Mouse (Mus musculus): Measurements from ENCODE around the gene Lrrc39. TPM values are rescaled to one million over a fixed set of nuclear protein-coding genes. Genes with fewer than 3 reads are reported as not detected.
A peak's percentile ranks its signal among the peaks of the same experiment; 100 is the strongest.

The Lrrc39 gene
- polyA plus RNA-seq, 2 experiments, result 1.0 to 1.1 TPM

DNA sequence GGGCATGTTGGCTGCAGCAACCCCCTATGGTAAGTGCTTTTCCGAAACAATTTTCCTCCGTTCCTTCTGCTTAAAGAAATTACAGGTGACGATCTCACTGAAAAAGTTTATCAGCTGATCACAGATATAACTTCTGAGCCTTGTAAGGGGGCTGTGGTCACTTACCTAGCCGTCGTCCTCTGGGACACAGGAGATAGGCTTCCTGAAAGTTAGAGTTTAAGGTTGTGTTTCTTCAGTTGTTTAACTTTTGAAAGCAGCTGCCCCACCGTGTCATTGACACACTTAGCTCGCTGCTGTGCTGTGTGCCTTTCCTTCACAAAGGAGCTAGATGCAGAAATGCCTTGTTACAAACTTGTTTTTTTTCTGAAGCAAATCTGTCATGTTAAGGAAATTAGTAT is 321 bp downstream of the Lrrc39 start:
- no peaks in the 10 kb centered on the region for H3K4me1 ChIP-seq (ENCODE audit: control insufficient read depth, insufficient read depth, low read length)
- H3K9ac ChIP-seq (ENCODE audit: low read depth, low read length, severe bottlenecking), result no peak overlapping the region
- H3K27me3 ChIP-seq (ENCODE audit: control insufficient read depth, insufficient read depth, low read length), result no peaks in the 10 kb centered on the region
- no peaks in the 10 kb centered on the region for H3K36me3 ChIP-seq (ENCODE audit: control insufficient read depth, insufficient read depth, low read length)
- no peak for TF ChIP-seq POLR2A (IDR thresholded peaks at IDR 0.05; ENCODE audit: borderline replicate concordance, extremely low read depth, insufficient read depth, insufficient read length)
- no peak overlapping the region for H3K4me3 ChIP-seq (replicated peaks; ENCODE audit: low read length)
- H3K27ac ChIP-seq (replicated peaks; ENCODE audit: low read depth, low read length), result no peak overlapping the region
- 79% methylated on average over 7 of the region's 7 CpGs for WGBS
- no peaks in the 10 kb centered on the region for H3K9me3 ChIP-seq (ENCODE audit: control insufficient read depth, low read length)
- H3K4me2 ChIP-seq (replicated peaks; ENCODE audit: low read depth, low read length, severe bottlenecking), result no peak overlapping the region
- ATAC-seq (ENCODE audit: low FRiP score, low read depth), result no peak
- no peak for DNase-seq (ENCODE audit: low spot score)

DNA sequence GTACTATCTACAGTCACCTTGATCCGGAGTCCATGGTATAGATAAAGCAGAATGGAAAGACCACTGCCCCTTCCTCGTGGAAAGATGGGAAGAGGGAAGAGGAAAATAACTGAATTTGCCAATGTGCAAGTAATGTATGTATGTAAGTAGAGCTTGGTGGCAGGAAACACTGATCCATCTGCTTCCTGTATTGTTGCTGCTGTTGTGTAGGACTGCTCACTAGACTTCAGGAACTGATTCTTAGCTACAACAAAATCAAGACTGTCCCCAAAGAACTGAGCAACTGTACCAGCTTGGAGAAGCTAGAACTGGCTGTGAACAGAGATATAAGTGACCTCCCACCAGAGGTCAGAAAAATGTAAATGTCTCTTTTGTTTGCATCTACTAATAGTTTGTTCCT is 7.9 kb downstream of the Lrrc39 start:
- ATAC-seq (ENCODE audit: low FRiP score, low read depth) (no peak), DNase-seq (ENCODE audit: low spot score) (no peak)
- no peak overlapping the region for H3K4me3 ChIP-seq (replicated peaks; ENCODE audit: low read length)
- no peak overlapping the region for H3K4me2 ChIP-seq (replicated peaks; ENCODE audit: low read depth, low read length, severe bottlenecking)
- H3K9ac ChIP-seq (ENCODE audit: low read depth, low read length, severe bottlenecking), result no peak overlapping the region
- WGBS, result 83% methylated on average over 2 of the region's 2 CpGs
- H3K27me3 ChIP-seq (ENCODE audit: control insufficient read depth, insufficient read depth, low read length), result no peaks in the 10 kb centered on the region
- no peaks in the 10 kb centered on the region for H3K9me3 ChIP-seq (ENCODE audit: control insufficient read depth, low read length)
- no peak overlapping the region for H3K27ac ChIP-seq (replicated peaks; ENCODE audit: low read depth, low read length)
- TF ChIP-seq POLR2A (IDR thresholded peaks at IDR 0.05; ENCODE audit: borderline replicate concordance, extremely low read depth, insufficient read depth, insufficient read length), result no peak
- no peaks in the 10 kb centered on the region for H3K4me1 ChIP-seq (ENCODE audit: control insufficient read depth, insufficient read depth, low read length)
- no peaks in the 10 kb centered on the region for H3K36me3 ChIP-seq (ENCODE audit: control insufficient read depth, insufficient read depth, low read length)

DNA sequence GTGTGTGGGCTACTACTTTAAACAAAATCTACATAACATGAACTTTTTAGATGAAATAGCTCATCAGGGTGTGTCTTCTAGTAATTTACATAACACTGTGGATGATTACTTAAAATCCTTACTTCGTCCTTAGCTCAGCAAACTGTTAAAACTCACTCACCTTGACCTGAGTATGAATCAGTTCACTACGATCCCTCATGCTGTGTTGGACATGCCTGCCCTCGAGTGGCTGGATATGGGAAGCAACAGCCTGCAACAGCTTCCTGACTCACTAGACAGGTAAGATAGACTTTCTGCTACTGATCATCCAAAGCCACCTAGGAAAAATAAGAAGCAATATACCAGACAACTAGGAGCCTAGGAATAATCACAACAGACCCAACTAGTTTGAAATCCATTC is 14.5 kb downstream of the Lrrc39 start:
- Histone ChIP-seq H3K4me2 (replicated peaks; ENCODE audit: low read depth, low read length, severe bottlenecking) (no peak overlapping the region), H3K27me3 (ENCODE audit: control insufficient read depth, insufficient read depth, low read length) (no peaks in the 10 kb centered on the region), H3K4me1 (ENCODE audit: control insufficient read depth, insufficient read depth, low read length) (no peaks in the 10 kb centered on the region), H3K36me3 (ENCODE audit: control insufficient read depth, insufficient read depth, low read length) (peaks cover 21% of the 10 kb centered on the region), H3K27ac (replicated peaks; ENCODE audit: low read depth, low read length) (no peak overlapping the region), H3K9ac (ENCODE audit: low read depth, low read length, severe bottlenecking) (no peak overlapping the region), H3K4me3 (replicated peaks; ENCODE audit: low read length) (no peak overlapping the region), H3K9me3 (ENCODE audit: control insufficient read depth, low read length) (no peaks in the 10 kb centered on the region)
- no peak for TF ChIP-seq POLR2A (IDR thresholded peaks at IDR 0.05; ENCODE audit: borderline replicate concordance, extremely low read depth, insufficient read depth, insufficient read length)
- DNase-seq (ENCODE audit: low spot score) (no peak), ATAC-seq (ENCODE audit: low FRiP score, low read depth) (no peak)
- 58% methylated on average over 3 of the region's 3 CpGs for WGBS

DNA sequence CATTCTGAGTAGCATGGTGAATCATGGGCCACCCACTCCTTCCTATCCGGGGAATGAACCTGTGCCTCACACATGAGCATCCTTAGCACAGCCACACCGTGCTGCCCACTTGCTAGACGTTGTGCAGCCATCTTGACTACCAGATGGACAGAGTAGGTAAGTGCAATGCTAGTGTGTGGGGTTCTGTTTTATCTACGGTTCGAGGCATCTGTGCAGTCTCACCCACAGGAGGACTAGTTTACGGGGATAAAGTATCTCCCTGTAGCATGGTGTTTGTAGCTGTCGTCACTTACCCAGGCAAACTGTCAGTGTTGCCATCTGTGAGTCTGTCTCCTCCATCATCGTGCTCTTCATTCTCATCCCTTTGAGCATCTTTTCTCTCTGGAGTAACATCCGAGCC is 19.4 kb downstream of the Lrrc39 start:
- WGBS, result 95% methylated on average over 9 of the region's 9 CpGs
- Histone ChIP-seq H3K9ac (ENCODE audit: low read depth, low read length, severe bottlenecking) (no peak overlapping the region), H3K4me2 (replicated peaks; ENCODE audit: low read depth, low read length, severe bottlenecking) (no peak overlapping the region), H3K27me3 (ENCODE audit: control insufficient read depth, insufficient read depth, low read length) (no peaks in the 10 kb centered on the region), H3K27ac (replicated peaks; ENCODE audit: low read depth, low read length) (no peak overlapping the region), H3K36me3 (ENCODE audit: control insufficient read depth, insufficient read depth, low read length) (peaks cover 63% of the 10 kb centered on the region), H3K4me3 (replicated peaks; ENCODE audit: low read length) (no peak overlapping the region), H3K4me1 (ENCODE audit: control insufficient read depth, insufficient read depth, low read length) (no peaks in the 10 kb centered on the region), H3K9me3 (ENCODE audit: control insufficient read depth, low read length) (no peaks in the 10 kb centered on the region)
- DNase-seq (ENCODE audit: low spot score), result no peak
- TF ChIP-seq POLR2A (IDR thresholded peaks at IDR 0.05; ENCODE audit: borderline replicate concordance, extremely low read depth, insufficient read depth, insufficient read length), result no peak
- ATAC-seq (ENCODE audit: low FRiP score, low read depth), result no peak

DNA sequence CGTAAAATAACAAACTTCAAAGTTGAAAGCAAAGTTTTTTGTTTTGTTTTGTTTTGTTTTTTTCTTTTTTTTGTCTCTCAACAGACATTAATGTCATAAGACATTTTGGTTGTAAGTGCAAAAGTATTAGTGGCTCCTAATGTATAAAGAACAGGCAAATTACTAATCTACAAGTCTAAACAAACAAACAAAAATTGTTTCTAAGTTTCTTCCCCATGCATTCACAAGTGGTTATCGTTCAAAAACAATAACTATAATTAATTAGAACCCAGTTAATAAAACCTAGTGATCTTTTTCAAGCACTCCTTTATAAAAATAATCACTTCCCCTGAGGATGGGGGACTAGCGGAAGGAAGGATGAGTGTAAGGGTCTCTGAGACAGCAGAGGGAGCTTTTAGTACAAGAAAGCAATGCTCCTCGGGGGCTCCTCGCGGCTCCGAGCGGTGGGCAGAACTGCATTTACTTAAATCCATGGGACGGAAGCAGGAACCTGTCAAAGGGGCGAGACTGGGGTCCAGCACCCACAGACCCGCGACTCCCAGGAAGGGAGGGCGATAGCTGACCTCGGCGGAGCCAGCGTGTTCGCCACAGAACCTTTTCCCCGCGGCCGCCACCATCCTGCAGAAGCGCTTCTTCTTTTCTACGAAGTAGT is 31.4 kb downstream of the Lrrc39 start:
- no peak for TF ChIP-seq POLR2A (IDR thresholded peaks at IDR 0.05; ENCODE audit: borderline replicate concordance, extremely low read depth, insufficient read depth, insufficient read length)
- peaks cover 27% of the 10 kb centered on the region for H3K36me3 ChIP-seq (ENCODE audit: control insufficient read depth, insufficient read depth, low read length)
- H3K4me2 ChIP-seq (replicated peaks; ENCODE audit: low read depth, low read length, severe bottlenecking), result peak overlapping the region; percentile 48
- WGBS, result 1% methylated on average over 22 of the region's 22 CpGs
- H3K4me1 ChIP-seq (ENCODE audit: control insufficient read depth, insufficient read depth, low read length), result 0 out of 2 replicates have a peak, but pooled peaks cover 2% of the 10 kb centered on the region
- peak overlapping the region; percentile 66 for H3K4me3 ChIP-seq (replicated peaks; ENCODE audit: low read length)
- DNase-seq (ENCODE audit: low spot score) (peak; percentile 58), ATAC-seq (ENCODE audit: low FRiP score, low read depth) (peak; percentile 64)
- peak overlapping the region; percentile 79 for H3K27ac ChIP-seq (replicated peaks; ENCODE audit: low read depth, low read length)
- peak overlapping the region; percentile 65 for H3K9ac ChIP-seq (ENCODE audit: low read depth, low read length, severe bottlenecking)
- H3K27me3 ChIP-seq (ENCODE audit: control insufficient read depth, insufficient read depth, low read length), result no peaks in the 10 kb centered on the region
- no peaks in the 10 kb centered on the region for H3K9me3 ChIP-seq (ENCODE audit: control insufficient read depth, low read length)
